Mouse (Mus musculus): ENCODE data around the gene Tmem240. TPM values are rescaled to one million over a fixed set of nuclear protein-coding genes. Genes with fewer than 3 reads are reported as not detected.
"Not testable (repeated sequence)": the region's sequence is repeated elsewhere in the genome, so short reads cannot be mapped to it uniquely, and the experiment has no call there.

Gene Tmem240
- total RNA-seq (2014; rRNA removed; ENCODE audit: low replicate concordance) (0.57 and 1.7 TPM in 2 replicates), polyA plus RNA-seq (2015; fragmentation: Nextera tagmentation; extraction: Ambion mirVana) (0.41 and 0.48 TPM in 2 replicates)

- H3K27ac ChIP-seq (ENCODE audit: low read depth): peak within 1 kb of the TSS; percentile 75
- H3K9me3 ChIP-seq (replicated peaks; ENCODE audit: control insufficient read depth, low read length): no peaks in the 10 kb centered on the region
- DNase-seq (ENCODE audit: low spot score): peak; percentile 87
- H3K27me3 ChIP-seq (ENCODE audit: control insufficient read depth, insufficient read depth, low read length): no peaks in the 10 kb centered on the region
- peaks cover 6% of the 10 kb centered on the region for H3K4me1 ChIP-seq (ENCODE audit: control insufficient read depth, insufficient read depth)
- peak within 1 kb of the TSS; percentile 79 for H3K4me3 ChIP-seq (ENCODE audit: low read depth, low read length)
- TF ChIP-seq EP300 (IDR thresholded peaks at IDR 0.05; ENCODE audit: low read depth): no peak
- no peak for TF ChIP-seq CTCF (IDR thresholded peaks at IDR 0.05; ENCODE audit: low read depth)
- H3K9ac ChIP-seq (replicated peaks; ENCODE audit: low read depth, low read length): peak within 1 kb of the TSS; percentile 77
- H3K36me3 ChIP-seq (replicated peaks; ENCODE audit: control insufficient read depth, insufficient read depth, low read length): peaks cover 24% of the 10 kb centered on the region
- peak; percentile 82 for ATAC-seq (ENCODE audit: insufficient read depth, low read depth)
- peak within 1 kb of the TSS; percentile 95 for H3K4me2 ChIP-seq (ENCODE audit: low read depth, low read length)
- WGBS: under 1% methylated on average over 33 of the region's 35 CpGs
Measured at GRCm38 (mm10) chr4:155734350-155734941, at the start of gene Tmem240. Gene Tmem240, plus strand, starts transcription at chr4:155734800.

GRCm38 (mm10) chr4:155687764-155688163 lies 46.8 kb upstream of the Tmem240 start:
- not testable (repeated sequence) for H3K27me3 ChIP-seq (ENCODE audit: control insufficient read depth, insufficient read depth, low read length); H3K36me3 ChIP-seq (replicated peaks; ENCODE audit: control insufficient read depth, insufficient read depth, low read length); H3K4me1 ChIP-seq (ENCODE audit: control insufficient read depth, insufficient read depth); H3K9me3 ChIP-seq (replicated peaks; ENCODE audit: control insufficient read depth, low read length); ATAC-seq (ENCODE audit: insufficient read depth, low read depth); H3K9ac ChIP-seq (replicated peaks; ENCODE audit: low read depth, low read length); H3K27ac ChIP-seq (ENCODE audit: low read depth); H3K4me3 ChIP-seq (ENCODE audit: low read depth, low read length); H3K4me2 ChIP-seq (ENCODE audit: low read depth, low read length); DNase-seq (ENCODE audit: low spot score)
- WGBS: 57% methylated on average over 4 of the region's 4 CpGs

- Histone ChIP-seq H3K9me3 (replicated peaks; ENCODE audit: control insufficient read depth, low read length) (no peaks in the 10 kb centered on the region), H3K4me2 (ENCODE audit: low read depth, low read length) (no peak overlapping the region), H3K36me3 (replicated peaks; ENCODE audit: control insufficient read depth, insufficient read depth, low read length) (no peaks in the 10 kb centered on the region), H3K27me3 (ENCODE audit: control insufficient read depth, insufficient read depth, low read length) (peaks cover 14% of the 10 kb centered on the region; the same call in 1 of the 2 replicates), H3K27ac (ENCODE audit: low read depth) (no peak overlapping the region), H3K9ac (replicated peaks; ENCODE audit: low read depth, low read length) (no peak overlapping the region), H3K4me1 (ENCODE audit: control insufficient read depth, insufficient read depth) (0 out of 2 replicates have a peak, but pooled peaks cover 6% of the 10 kb centered on the region), H3K4me3 (ENCODE audit: low read depth, low read length) (no peak overlapping the region)
- no peak for DNase-seq (ENCODE audit: low spot score)
- 71% methylated on average over 12 of the region's 12 CpGs for WGBS
- ATAC-seq (ENCODE audit: insufficient read depth, low read depth): no peak
- no peak for TF ChIP-seq EP300 (IDR thresholded peaks at IDR 0.05; ENCODE audit: low read depth)
Measured at GRCm38 (mm10) chr4:155690571-155691375, 43.8 kb upstream of the Tmem240 start.

GRCm38 (mm10) chr4:155692421-155692820 lies 42.2 kb upstream of the Tmem240 start:
- Histone ChIP-seq H3K4me1 (ENCODE audit: control insufficient read depth, insufficient read depth) (0 out of 2 replicates have a peak, but pooled peaks cover 6% of the 10 kb centered on the region), H3K27me3 (ENCODE audit: control insufficient read depth, insufficient read depth, low read length) (peaks cover 17% of the 10 kb centered on the region; the same call in 1 of the 2 replicates), H3K27ac (ENCODE audit: low read depth) (no peak overlapping the region), H3K9me3 (replicated peaks; ENCODE audit: control insufficient read depth, low read length) (no peaks in the 10 kb centered on the region), H3K36me3 (replicated peaks; ENCODE audit: control insufficient read depth, insufficient read depth, low read length) (no peaks in the 10 kb centered on the region), H3K4me3 (ENCODE audit: low read depth, low read length) (no peak overlapping the region), H3K9ac (replicated peaks; ENCODE audit: low read depth, low read length) (no peak overlapping the region), H3K4me2 (ENCODE audit: low read depth, low read length) (no peak overlapping the region)
- 93% methylated on average over 3 of the region's 3 CpGs for WGBS
- TF ChIP-seq CTCF (IDR thresholded peaks at IDR 0.05; ENCODE audit: low read depth) (no peak), EP300 (IDR thresholded peaks at IDR 0.05; ENCODE audit: low read depth) (no peak)
- ATAC-seq (ENCODE audit: insufficient read depth, low read depth): no peak
- no peak for DNase-seq (ENCODE audit: low spot score)

- Histone ChIP-seq H3K4me3 (ENCODE audit: low read depth, low read length) (peak within 1 kb of the TSS; percentile 62), H3K27ac (ENCODE audit: low read depth) (peak within 1 kb of the TSS; percentile 39; the same call in 1 of the 2 replicates), H3K9ac (replicated peaks; ENCODE audit: low read depth, low read length) (peak within 1 kb of the TSS; percentile 60), H3K4me2 (ENCODE audit: low read depth, low read length) (peak within 1 kb of the TSS; percentile 95), H3K27me3 (ENCODE audit: control insufficient read depth, insufficient read depth, low read length) (peaks cover 17% of the 10 kb centered on the region; the same call in 1 of the 2 replicates), H3K9me3 (replicated peaks; ENCODE audit: control insufficient read depth, low read length) (no peaks in the 10 kb centered on the region), H3K4me1 (ENCODE audit: control insufficient read depth, insufficient read depth) (0 out of 2 replicates have a peak, but pooled peaks cover 6% of the 10 kb centered on the region), H3K36me3 (replicated peaks; ENCODE audit: control insufficient read depth, insufficient read depth, low read length) (no peaks in the 10 kb centered on the region)
- no peak for DNase-seq (ENCODE audit: low spot score)
- peak; percentile 70 for ATAC-seq (ENCODE audit: insufficient read depth, low read depth)
- TF ChIP-seq EP300 (IDR thresholded peaks at IDR 0.05; ENCODE audit: low read depth) (no peak), CTCF (IDR thresholded peaks at IDR 0.05; ENCODE audit: low read depth) (peak; percentile 20; the same call in 1 of the 2 replicates)
- WGBS: under 1% methylated on average over 46 of the region's 47 CpGs
Measured at GRCm38 (mm10) chr4:155694111-155694481, 40.5 kb upstream of the Tmem240 start, which contains the start of gene Fndc10. Gene Fndc10, plus strand, starts transcription at chr4:155694342.

Data from heart, postnatal 0 days (tissue).